Mouse (Mus musculus) T-helper 1 cell (primary cell): ENCODE measurements around the gene Poc5.

Source experiments
- in situ Hi-C: fragments of 300-600 bp; cut with MboI, MseI; formaldehyde crosslinking; loops from one replicate; pipeline ENCODE4 v1.15.1; 2025; ENCODE audit warnings: high pct_unique_total_duplicates

Poc5 gene

GRCm38 (mm10) chr13:96431595-96432156, 43.6 kb downstream of the Poc5 start:
- in situ Hi-C loops = loop anchor here (5.0 kb wide), 1 partner anchor 161 kb away; no protein-coding TSS in a partner anchor

GRCm38 (mm10) chr13:96432376-96432811, 44.3 kb downstream of the Poc5 start:
- in situ Hi-C loops = loop anchor here (5.0 kb wide), 1 partner anchor 160 kb away; no protein-coding TSS in a partner anchor

GRCm38 (mm10) chr13:96433041-96433440, 44.9 kb downstream of the Poc5 start:
- in situ Hi-C loops = loop anchor here (5.0 kb wide), 1 partner anchor 159 kb away; no protein-coding TSS in a partner anchor

- in situ Hi-C loops = loop anchor here (5.0 kb wide), 1 partner anchor 159 kb away; no protein-coding TSS in a partner anchor
These were observed 45.6 kb downstream of the Poc5 start for GRCm38 (mm10) chr13:96433648-96434190.

- in situ Hi-C loops = loop anchor here (5.0 kb wide), 1 partner anchor 157 kb away; no protein-coding TSS in a partner anchor
These were observed 46.8 kb downstream of the Poc5 start for GRCm38 (mm10) chr13:96434899-96435331.

- in situ Hi-C loops = no loop called here
These were observed 47.7 kb downstream of the Poc5 start for GRCm38 (mm10) chr13:96435793-96436192.

- in situ Hi-C loops = no loop called here
These were observed 48.8 kb downstream of the Poc5 start for GRCm38 (mm10) chr13:96436921-96437320.

- in situ Hi-C loops = no loop called here
These were observed 52.3 kb downstream of the Poc5 start for GRCm38 (mm10) chr13:96440436-96440835.

- in situ Hi-C loops = loop anchor here (10.0 kb wide), 1 partner anchor 236 kb away; no protein-coding TSS in a partner anchor
These were observed 62.2 kb downstream of the Poc5 start for GRCm38 (mm10) chr13:96450205-96450856.

GRCm38 (mm10) chr13:96450869-96451268, 62.8 kb downstream of the Poc5 start:
- in situ Hi-C loops = loop anchor here (10.0 kb wide), 1 partner anchor 236 kb away; no protein-coding TSS in a partner anchor

- in situ Hi-C loops = loop anchor here (10.0 kb wide), 1 partner anchor 237 kb away; no protein-coding TSS in a partner anchor
These were observed 63.5 kb downstream of the Poc5 start for GRCm38 (mm10) chr13:96451386-96452140.

GRCm38 (mm10) chr13:96452621-96453020, 64.5 kb downstream of the Poc5 start:
- in situ Hi-C loops = loop anchor here (10.0 kb wide), 1 partner anchor 238 kb away; no protein-coding TSS in a partner anchor

- in situ Hi-C loops = loop anchor here (10.0 kb wide), 1 partner anchor 239 kb away; no protein-coding TSS in a partner anchor
These were observed 66.2 kb downstream of the Poc5 start for GRCm38 (mm10) chr13:96454288-96454687.

- in situ Hi-C loops = loop anchor here (10.0 kb wide), 1 partner anchor 243 kb away; no protein-coding TSS in a partner anchor
These were observed 69.5 kb downstream of the Poc5 start for GRCm38 (mm10) chr13:96457566-96457965.

GRCm38 (mm10) chr13:96458018-96458417, 69.9 kb downstream of the Poc5 start:
- in situ Hi-C loops = loop anchor here (10.0 kb wide), 1 partner anchor 243 kb away; no protein-coding TSS in a partner anchor

- in situ Hi-C loops = loop anchor here (10.0 kb wide), 1 partner anchor 244 kb away; no protein-coding TSS in a partner anchor
These were observed 70.5 kb downstream of the Poc5 start for GRCm38 (mm10) chr13:96458606-96459005.

- in situ Hi-C loops = no loop called here
These were observed 74.5 kb downstream of the Poc5 start for GRCm38 (mm10) chr13:96462644-96463043.

- in situ Hi-C loops = no loop called here
These were observed 77.2 kb downstream of the Poc5 start for GRCm38 (mm10) chr13:96465315-96465714.
